Mouse (Mus musculus): ENCODE results near the gene Hinfp. TPM values are rescaled to one million over a fixed set of nuclear protein-coding genes. Genes with fewer than 3 reads are reported as not detected.

Gene Hinfp
- total and polyA plus RNA-seq, 3 experiments: 8.4 to 46.1 (median 22.0) TPM

DNA sequence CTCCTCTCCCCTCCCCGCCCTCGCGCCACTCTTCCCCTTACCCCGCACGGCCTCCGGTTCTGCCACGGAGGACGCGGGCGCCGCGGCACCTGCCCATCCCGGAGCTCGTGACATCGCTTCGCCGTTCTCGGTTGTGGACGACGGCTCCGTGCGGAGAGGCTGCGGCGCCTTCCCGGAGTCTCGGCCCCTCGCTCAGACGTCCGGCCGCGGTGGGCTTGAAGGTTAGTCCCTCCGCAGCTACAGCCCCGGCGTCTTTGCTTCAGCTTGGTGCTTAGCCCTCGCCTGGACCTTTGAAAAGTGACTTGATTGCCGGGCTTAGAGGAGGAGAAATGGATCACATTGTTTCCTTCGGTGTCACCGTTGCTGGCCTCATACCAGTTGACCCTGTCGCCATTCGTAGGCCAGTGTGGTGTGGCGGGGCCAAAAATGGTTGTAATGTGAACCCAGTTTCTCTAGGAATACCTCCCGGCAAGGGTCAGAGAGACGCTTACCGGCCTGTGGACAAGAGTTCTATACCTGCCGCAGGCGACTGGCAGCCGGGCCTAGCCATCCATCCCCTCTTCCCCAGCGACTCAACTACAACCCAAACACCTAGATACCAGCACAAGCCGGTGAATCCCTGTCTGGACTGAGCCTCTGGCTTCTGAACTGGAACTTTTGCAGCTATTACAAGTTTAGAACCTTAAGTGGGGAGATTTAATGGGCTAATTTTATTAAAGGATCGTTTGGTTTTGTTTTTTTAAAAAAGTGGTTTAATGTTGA lies 30.0 kb upstream of the Hinfp start:
- peaks cover 83% of the 10 kb centered on the region for H3K36me3 ChIP-seq (replicated peaks)
- H3K4me1 ChIP-seq (ENCODE audit: insufficient read depth, low read depth, low read length): peaks cover 45% of the 10 kb centered on the region
- TF ChIP-seq POLR2AphosphoS5 (IDR thresholded peaks at IDR 0.05; ENCODE audit: insufficient replicate concordance, low read depth, low read length): peak; percentile 93
- TF ChIP-seq GATA2 (IDR thresholded peaks at IDR 0.05; ENCODE audit: borderline replicate concordance, low read depth, low read length): no peak
- H3K9me3 ChIP-seq (replicated peaks): peaks cover 10% of the 10 kb centered on the region
- peak overlapping the region; percentile 98 for H3K4me3 ChIP-seq (ENCODE audit: low read depth, low read length)
- DNase-seq (ENCODE audit: low spot score) (peak; percentile 21), ATAC-seq (ENCODE audit: extremely low read depth, insufficient number of reproducible peaks, low FRiP score, poor library complexity, severe bottlenecking) (no peak)
- H3K27me3 ChIP-seq (ENCODE audit: insufficient read depth, low read length): no peaks in the 10 kb centered on the region

DNA sequence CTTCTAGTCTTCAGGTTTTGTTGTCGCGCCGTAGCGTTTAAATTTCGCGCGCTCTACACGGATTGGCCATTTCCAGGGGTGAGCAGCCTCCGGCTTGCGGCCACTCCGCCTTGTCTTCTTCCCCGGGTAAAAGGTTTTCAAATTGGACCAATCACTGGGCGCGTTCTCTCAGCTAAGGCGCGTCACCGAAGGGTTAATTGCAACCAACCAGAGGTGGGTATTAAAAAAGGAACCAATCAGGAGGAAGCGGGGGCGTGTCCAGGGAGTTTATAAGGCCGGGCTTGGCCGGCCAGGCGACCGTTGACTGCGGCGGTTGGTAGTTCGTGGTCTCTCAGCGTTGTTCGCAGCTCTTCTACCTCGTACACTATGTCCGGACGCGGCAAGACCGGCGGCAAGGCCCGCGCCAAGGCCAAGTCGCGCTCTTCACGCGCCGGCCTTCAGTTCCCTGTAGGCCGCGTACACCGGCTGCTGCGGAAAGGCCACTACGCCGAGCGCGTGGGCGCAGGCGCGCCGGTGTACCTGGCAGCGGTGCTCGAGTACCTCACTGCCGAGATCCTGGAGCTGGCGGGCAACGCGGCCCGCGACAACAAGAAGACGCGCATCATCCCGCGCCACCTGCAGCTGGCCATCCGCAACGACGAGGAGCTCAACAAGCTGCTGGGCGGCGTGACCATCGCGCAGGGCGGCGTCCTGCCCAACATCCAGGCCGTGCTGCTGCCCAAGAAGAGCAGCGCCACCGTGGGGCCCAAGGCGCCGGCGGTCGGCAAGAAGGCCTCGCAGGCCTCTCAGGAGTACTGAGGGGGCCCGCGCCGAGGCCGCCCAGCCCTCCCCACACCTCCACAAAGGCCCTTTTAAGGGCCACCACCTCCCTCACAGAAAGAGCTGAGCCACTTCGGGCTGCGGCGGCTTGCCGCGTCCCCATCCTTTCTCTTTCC lies 29.2 kb upstream of the Hinfp start, which contains the start of gene H2afx:
TSS of gene H2afx (plus strand) at position 299 of the 935 bp plus-strand sequence.
- Histone ChIP-seq H3K4me3 (ENCODE audit: low read depth, low read length) (peak within 1 kb of the TSS; percentile 98), H3K36me3 (replicated peaks) (peaks cover 84% of the 10 kb centered on the region), H3K9me3 (replicated peaks) (peaks cover 10% of the 10 kb centered on the region), H3K4me1 (ENCODE audit: insufficient read depth, low read depth, low read length) (peaks cover 39% of the 10 kb centered on the region), H3K27me3 (ENCODE audit: insufficient read depth, low read length) (no peaks in the 10 kb centered on the region)
- peak; percentile 97 for TF ChIP-seq POLR2AphosphoS5 (IDR thresholded peaks at IDR 0.05; ENCODE audit: insufficient replicate concordance, low read depth, low read length)
- no peak for TF ChIP-seq TAL1 (conservative IDR thresholded peaks at IDR 0.05; ENCODE audit: low read depth, low read length)
- peak; percentile 100 for DNase-seq (ENCODE audit: low spot score)
- peak; percentile 94 for ATAC-seq (ENCODE audit: extremely low read depth, insufficient number of reproducible peaks, low FRiP score, poor library complexity, severe bottlenecking)

DNA sequence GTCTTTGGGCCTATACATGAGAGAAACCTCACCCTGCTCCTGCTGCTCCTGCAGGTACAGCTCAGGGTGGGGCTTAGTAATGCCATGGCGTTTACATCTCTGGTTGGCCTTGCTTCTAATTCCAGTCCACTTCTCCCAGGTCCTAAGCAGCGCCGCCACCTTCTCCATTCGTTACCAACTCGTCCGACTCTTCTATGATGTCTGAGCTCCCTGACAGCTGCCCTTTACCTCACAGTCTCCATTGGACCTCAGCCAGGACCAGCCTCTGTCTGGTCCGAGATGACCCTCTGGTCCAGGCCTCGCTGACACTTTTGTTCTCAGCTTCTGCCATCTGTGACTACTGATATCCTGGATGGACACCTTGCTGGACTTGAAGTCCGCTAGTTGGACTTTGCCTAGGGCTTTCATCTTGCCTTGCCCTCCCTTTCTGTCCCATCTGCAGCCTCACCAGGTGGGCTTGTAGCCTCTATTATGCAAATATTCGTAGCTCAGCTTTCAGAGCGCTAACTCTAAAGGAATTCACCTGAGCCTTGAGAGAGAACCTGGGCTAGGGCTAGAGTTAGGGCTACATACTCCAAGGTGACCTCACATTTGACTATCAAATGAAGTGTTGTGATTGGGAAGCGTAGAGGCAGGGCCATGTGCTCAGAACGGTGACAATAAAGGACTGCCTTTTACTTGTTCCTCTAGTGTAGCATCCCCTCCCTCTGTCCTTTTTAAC lies 27.6 kb upstream of the Hinfp start:
- ATAC-seq (ENCODE audit: extremely low read depth, insufficient number of reproducible peaks, low FRiP score, poor library complexity, severe bottlenecking) (no peak), DNase-seq (ENCODE audit: low spot score) (no peak)
- no peak overlapping the region for H3K4me3 ChIP-seq (ENCODE audit: low read depth, low read length)
- H3K9me3 ChIP-seq (replicated peaks): peaks cover 10% of the 10 kb centered on the region
- TF ChIP-seq TAL1 (conservative IDR thresholded peaks at IDR 0.05; ENCODE audit: low read depth, low read length): no peak
- TF ChIP-seq CTCF (IDR thresholded peaks at IDR 0.05; ENCODE audit: low read depth, low read length): no peak
- TF ChIP-seq GATA2 (IDR thresholded peaks at IDR 0.05; ENCODE audit: borderline replicate concordance, low read depth, low read length): no peak
- no peak for TF ChIP-seq GATA1 (IDR thresholded peaks at IDR 0.05; ENCODE audit: borderline replicate concordance, low read length)
- no peak for TF ChIP-seq POLR2AphosphoS5 (IDR thresholded peaks at IDR 0.05; ENCODE audit: insufficient replicate concordance, low read depth, low read length)
- H3K36me3 ChIP-seq (replicated peaks): peaks cover 83% of the 10 kb centered on the region
- H3K27me3 ChIP-seq (ENCODE audit: insufficient read depth, low read length): no peaks in the 10 kb centered on the region
- H3K4me1 ChIP-seq (ENCODE audit: insufficient read depth, low read depth, low read length): peaks cover 34% of the 10 kb centered on the region

DNA sequence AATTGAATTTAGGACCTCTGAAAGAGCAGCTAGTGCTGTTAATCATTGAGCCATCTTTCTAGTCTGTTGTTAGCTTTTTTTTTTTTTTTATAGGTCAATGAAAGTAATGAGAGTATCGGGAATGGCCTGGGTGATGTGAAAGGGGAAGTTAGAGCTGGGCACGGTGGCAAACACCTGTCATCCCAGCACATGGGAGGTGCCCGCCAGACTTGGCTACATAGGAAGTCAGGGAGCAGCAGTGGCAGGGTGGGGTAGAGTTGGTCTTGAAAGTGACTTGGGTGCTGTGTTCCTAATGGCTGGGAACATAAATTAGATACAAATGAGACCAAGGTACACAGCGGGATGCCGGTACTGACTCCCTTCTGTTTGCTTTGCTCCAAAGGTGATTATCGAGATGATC lies 25.3 kb upstream of the Hinfp start:
- Histone ChIP-seq H3K36me3 (replicated peaks) (peaks cover 68% of the 10 kb centered on the region), H3K4me1 (ENCODE audit: insufficient read depth, low read depth, low read length) (peaks cover 37% of the 10 kb centered on the region), H3K4me3 (ENCODE audit: low read depth, low read length) (no peak overlapping the region), H3K27me3 (ENCODE audit: insufficient read depth, low read length) (no peaks in the 10 kb centered on the region), H3K9me3 (replicated peaks) (peaks cover 10% of the 10 kb centered on the region)
- TF ChIP-seq POLR2AphosphoS5 (IDR thresholded peaks at IDR 0.05; ENCODE audit: insufficient replicate concordance, low read depth, low read length) (no peak), GATA1 (IDR thresholded peaks at IDR 0.05; ENCODE audit: borderline replicate concordance, low read length) (no peak), CTCF (IDR thresholded peaks at IDR 0.05; ENCODE audit: low read depth, low read length) (no peak), TAL1 (conservative IDR thresholded peaks at IDR 0.05; ENCODE audit: low read depth, low read length) (no peak), GATA2 (IDR thresholded peaks at IDR 0.05; ENCODE audit: borderline replicate concordance, low read depth, low read length) (no peak)
- DNase-seq (ENCODE audit: low spot score) (no peak), ATAC-seq (ENCODE audit: extremely low read depth, insufficient number of reproducible peaks, low FRiP score, poor library complexity, severe bottlenecking) (no peak)

GRCm38 (mm10) chr9:44327926-44328325 lies 22.5 kb upstream of the Hinfp start:
- H3K4me1 ChIP-seq (ENCODE audit: insufficient read depth, low read depth, low read length): peaks cover 33% of the 10 kb centered on the region
- peaks cover under 1% of the 10 kb centered on the region; the same call in 1 of the 2 replicates for H3K9me3 ChIP-seq (replicated peaks)
- H3K36me3 ChIP-seq (replicated peaks): peaks cover 49% of the 10 kb centered on the region
- DNase-seq (ENCODE audit: low spot score) (no peak), ATAC-seq (ENCODE audit: extremely low read depth, insufficient number of reproducible peaks, low FRiP score, poor library complexity, severe bottlenecking) (no peak)
- H3K4me3 ChIP-seq (ENCODE audit: low read depth, low read length): peak overlapping the region; percentile 90; the same call in 1 of the 2 replicates
- H3K27me3 ChIP-seq (ENCODE audit: insufficient read depth, low read length): no peaks in the 10 kb centered on the region
- no peak for TF ChIP-seq TAL1 (conservative IDR thresholded peaks at IDR 0.05; ENCODE audit: low read depth, low read length)
- no peak for TF ChIP-seq CTCF (IDR thresholded peaks at IDR 0.05; ENCODE audit: low read depth, low read length)
- no peak for TF ChIP-seq POLR2AphosphoS5 (IDR thresholded peaks at IDR 0.05; ENCODE audit: insufficient replicate concordance, low read depth, low read length)
- TF ChIP-seq GATA2 (IDR thresholded peaks at IDR 0.05; ENCODE audit: borderline replicate concordance, low read depth, low read length): no peak
- no peak for TF ChIP-seq GATA1 (IDR thresholded peaks at IDR 0.05; ENCODE audit: borderline replicate concordance, low read length)

Data from G1E (cell line).